Mouse (Mus musculus) forebrain, embryonic 15.5 days (tissue): Measurements from ENCODE around the gene Dop1a. TPM values are rescaled to one million over a fixed set of nuclear protein-coding genes. Genes with fewer than 3 reads are reported as not detected.

Source experiments
- ATAC-seq: fragments of 200-750 bp; cut with Nextera tagmentation; replicated peaks from 2 replicates; pipeline ENCODE4 v1.8.0; 2017; ENCODE audit warnings: mild to moderate bottlenecking, moderate TSS enrichment, moderate library complexity
- H3K27ac ChIP-seq: fragments of 300-500 bp; sonication (generic); replicated peaks from 2 replicates; pipeline ENCODE4 v1.5.1; 2015; ENCODE audit warnings: mild to moderate bottlenecking, inconsistent platforms
- H3K27me3 ChIP-seq: fragments of 300-500 bp; sonication (generic); 2 replicates; pipeline ENCODE4 v1.6.1; 2015; ENCODE audit warnings: inconsistent platforms
- H3K36me3 ChIP-seq: fragments of 300-500 bp; sonication (generic); 2 replicates; pipeline ENCODE4 v1.6.1; 2015; ENCODE audit warnings: mild to moderate bottlenecking, inconsistent platforms
- H3K4me1 ChIP-seq: fragments of 300-500 bp; sonication (generic); 2 replicates; pipeline ENCODE4 v1.6.1; 2015; ENCODE audit warnings: inconsistent platforms
- H3K4me2 ChIP-seq: fragments of 300-500 bp; sonication (generic); replicated peaks from 2 replicates; pipeline ENCODE4 v1.6.1; 2015; ENCODE audit warnings: mild to moderate bottlenecking, inconsistent platforms
- H3K4me3 ChIP-seq: fragments of 300-500 bp; sonication (generic); 2 replicates; pipeline ENCODE4 v1.5.1; 2015; ENCODE audit warnings: mild to moderate bottlenecking, inconsistent platforms
- H3K9ac ChIP-seq: fragments of 300-500 bp; sonication (generic); replicated peaks from 2 replicates; pipeline ENCODE4 v1.6.1; 2015; ENCODE audit warnings: mild to moderate bottlenecking, inconsistent platforms
- H3K9me3 ChIP-seq: fragments of 300-500 bp; sonication (generic); 2 replicates; pipeline ENCODE4 v1.6.1; 2016; ENCODE audit warnings: inconsistent platforms
- WGBS: fragments of 180-500 bp; shearing (Covaris S2); methylation state at CpG from one replicate; pipeline ENCODE4 v1.1.7; 2015; ENCODE audit warnings: mixed read lengths; 5-methylcytosine and 5-hydroxymethylcytosine counted together
- polyA plus RNA-seq: library from polyadenylated mRNA; unstranded; fragments of >200 nt; fragmentation: Nextera tagmentation; extraction: Ambion mirVana; gene quantifications from 2 replicates; pipeline ENCODE4 v1.2.1, GENCODE M21; 2015

The Dop1a gene
- polyA plus RNA-seq, 1 experiment from 2014 or later = 34.8 TPM

DNA sequence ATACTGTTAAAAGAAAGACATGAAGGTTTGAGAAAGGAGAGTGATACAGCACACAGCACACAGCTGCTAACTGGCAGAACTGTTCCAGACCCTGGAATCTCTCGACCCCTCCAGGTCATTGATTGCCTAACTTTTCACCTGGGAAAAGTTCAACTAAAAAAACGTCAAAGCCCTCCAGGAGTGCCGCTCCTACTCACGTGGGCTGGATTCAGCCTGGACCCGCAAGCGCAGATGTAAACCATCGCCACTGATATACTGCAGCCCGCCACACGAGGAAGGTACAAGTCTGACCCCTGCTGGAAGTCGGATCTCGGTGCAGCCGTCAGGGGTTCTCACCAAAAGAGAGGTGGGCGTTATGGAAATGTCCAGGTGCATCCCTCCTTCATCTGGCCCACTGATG, 15.3 kb upstream of the Dop1a start:
- Histone ChIP-seq H3K27me3 (0 out of 2 replicates have a peak, but pooled peaks cover 3% of the 10 kb centered on the region), H3K36me3 (no peaks in the 10 kb centered on the region), H3K9ac (no peak overlapping the region), H3K4me3 (peak overlapping the region; percentile 17; the same call in 1 of the 2 replicates), H3K27ac (no peak overlapping the region), H3K4me1 (peaks cover 12% of the 10 kb centered on the region; the same call in 1 of the 2 replicates), H3K4me2 (peak overlapping the region; percentile 40), H3K9me3 (no peaks in the 10 kb centered on the region)
- peak; percentile 81 for ATAC-seq
- under 1% methylated on average over 13 of the region's 13 CpGs for WGBS

DNA sequence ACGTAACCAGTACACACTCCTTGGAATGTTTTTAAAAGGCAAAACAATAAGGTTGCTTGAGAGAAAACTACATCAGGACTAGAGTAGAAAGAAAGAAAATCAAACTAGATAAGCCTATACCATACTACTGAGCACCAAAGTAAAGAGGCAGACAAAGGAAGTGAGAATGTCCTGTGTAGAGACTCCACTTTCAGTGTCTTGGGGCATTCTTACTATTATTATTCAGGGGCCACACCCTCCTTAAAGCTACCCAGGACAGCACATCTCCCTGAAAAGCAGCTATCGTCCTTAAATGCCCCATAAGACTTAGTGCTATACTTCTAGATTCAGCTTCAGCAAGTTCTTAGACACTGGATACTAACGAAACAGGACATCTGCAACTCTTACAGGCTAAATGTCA, 13.3 kb upstream of the Dop1a start:
- 88% methylated on average over 3 of the region's 3 CpGs for WGBS
- no peak for ATAC-seq

GRCm38 (mm10) chr9:86464151-86465105, 2.5 kb upstream of the Dop1a start, which contains the start of gene Ube2cbp:
Gene Ube2cbp (minus strand): TSS chr9:86464950.
- H3K36me3 ChIP-seq = no peaks in the 10 kb centered on the region
- peak within 1 kb of the TSS; percentile 88 for H3K27ac ChIP-seq
- peak within 1 kb of the TSS; percentile 51 for H3K4me2 ChIP-seq
- H3K4me3 ChIP-seq = peak within 1 kb of the TSS; percentile 66
- peak within 1 kb of the TSS; percentile 71 for H3K9ac ChIP-seq
- H3K4me1 ChIP-seq = peaks cover 19% of the 10 kb centered on the region
- peak; percentile 83 for ATAC-seq
- no peaks in the 10 kb centered on the region for H3K9me3 ChIP-seq
- 2% methylated on average over 70 of the region's 70 CpGs for WGBS
- H3K27me3 ChIP-seq = peaks cover 7% of the 10 kb centered on the region; the same call in 1 of the 2 replicates

More for the DNA sequence above, 13.3 kb upstream of the Dop1a start:
- Histone ChIP-seq H3K4me2 (no peak overlapping the region), H3K27me3 (0 out of 2 replicates have a peak, but pooled peaks cover 3% of the 10 kb centered on the region), H3K4me1 (peaks cover 12% of the 10 kb centered on the region; the same call in 1 of the 2 replicates), H3K4me3 (no peak overlapping the region), H3K9ac (no peak overlapping the region), H3K27ac (no peak overlapping the region), H3K36me3 (no peaks in the 10 kb centered on the region), H3K9me3 (no peaks in the 10 kb centered on the region)

DNA sequence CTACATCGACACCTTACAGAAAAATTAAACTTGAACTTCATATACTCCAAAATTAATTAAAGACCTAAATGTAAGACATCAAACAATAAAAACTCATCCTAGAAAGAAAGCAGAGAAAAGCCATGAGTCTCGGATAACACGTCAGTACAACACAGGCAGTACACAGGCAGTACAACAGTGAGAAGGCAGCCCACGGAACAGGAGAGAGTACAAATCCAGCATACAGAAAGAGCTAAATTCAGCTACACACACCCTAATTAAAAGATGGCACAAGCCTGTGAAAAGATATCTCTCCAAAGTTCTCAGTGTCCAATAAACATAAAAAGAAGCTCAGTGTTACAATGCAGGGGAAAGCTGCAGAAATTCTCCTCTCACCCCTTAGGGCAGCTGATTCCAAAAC, 9.0 kb downstream of the Dop1a start:
- WGBS = 89% methylated on average over 4 of the region's 4 CpGs
- ATAC-seq = no peak
- no peak overlapping the region for H3K27ac ChIP-seq
- no peak overlapping the region for H3K4me2 ChIP-seq
- H3K4me1 ChIP-seq = no peaks in the 10 kb centered on the region
- no peaks in the 10 kb centered on the region for H3K36me3 ChIP-seq
- H3K27me3 ChIP-seq = no peaks in the 10 kb centered on the region
- no peaks in the 10 kb centered on the region for H3K9me3 ChIP-seq
- no peak overlapping the region for H3K9ac ChIP-seq
- H3K4me3 ChIP-seq = no peak overlapping the region

GRCm38 (mm10) chr9:86476763-86477162, 9.8 kb downstream of the Dop1a start:
- H3K9ac ChIP-seq = no peak overlapping the region
- no peaks in the 10 kb centered on the region for H3K9me3 ChIP-seq
- ATAC-seq = no peak
- H3K4me2 ChIP-seq = no peak overlapping the region
- no peak overlapping the region for H3K4me3 ChIP-seq
- H3K4me1 ChIP-seq = no peaks in the 10 kb centered on the region
- no peak overlapping the region for H3K27ac ChIP-seq
- no peaks in the 10 kb centered on the region for H3K36me3 ChIP-seq
- 85% methylated on average over 5 of the region's 5 CpGs for WGBS
- H3K27me3 ChIP-seq = no peaks in the 10 kb centered on the region

DNA sequence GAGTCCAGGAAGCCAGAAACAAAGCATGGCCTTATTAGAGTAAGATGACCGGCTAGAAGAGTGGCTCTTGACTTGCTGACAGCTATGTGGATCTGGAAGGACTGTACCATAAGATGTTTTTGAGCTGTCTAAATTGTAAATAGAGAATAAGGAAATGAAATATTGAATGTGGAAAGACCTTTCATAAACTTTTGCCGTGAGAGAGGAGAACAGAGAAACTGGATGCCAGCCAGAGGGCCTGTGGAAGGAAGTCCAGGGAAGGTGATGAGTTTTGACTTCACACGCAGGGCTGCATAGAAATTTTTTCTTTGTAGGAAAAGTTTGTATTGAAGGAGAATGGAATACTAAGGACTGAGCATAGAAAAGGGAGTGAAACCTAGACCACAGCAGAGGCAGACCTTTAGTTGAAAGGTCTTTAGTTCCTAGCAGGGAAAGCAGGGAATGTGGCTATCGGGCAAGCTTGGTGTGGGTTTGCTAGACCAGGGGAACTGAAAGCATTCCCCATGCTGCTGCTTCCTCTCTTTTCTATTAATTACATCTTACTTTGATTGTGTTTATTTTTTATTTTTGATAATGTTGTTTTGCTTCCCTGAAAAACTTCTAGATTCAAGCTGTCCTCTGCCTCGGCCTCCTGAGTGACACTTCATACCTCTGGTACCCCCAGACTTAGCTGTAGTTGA, 11.6 kb downstream of the Dop1a start:
- Histone ChIP-seq H3K4me3 (no peak overlapping the region), H3K9me3 (no peaks in the 10 kb centered on the region), H3K4me1 (no peaks in the 10 kb centered on the region), H3K27ac (no peak overlapping the region), H3K4me2 (no peak overlapping the region), H3K36me3 (no peaks in the 10 kb centered on the region), H3K27me3 (no peaks in the 10 kb centered on the region), H3K9ac (no peak overlapping the region)
- no peak for ATAC-seq
- 81% methylated on average over 5 of the region's 5 CpGs for WGBS

DNA sequence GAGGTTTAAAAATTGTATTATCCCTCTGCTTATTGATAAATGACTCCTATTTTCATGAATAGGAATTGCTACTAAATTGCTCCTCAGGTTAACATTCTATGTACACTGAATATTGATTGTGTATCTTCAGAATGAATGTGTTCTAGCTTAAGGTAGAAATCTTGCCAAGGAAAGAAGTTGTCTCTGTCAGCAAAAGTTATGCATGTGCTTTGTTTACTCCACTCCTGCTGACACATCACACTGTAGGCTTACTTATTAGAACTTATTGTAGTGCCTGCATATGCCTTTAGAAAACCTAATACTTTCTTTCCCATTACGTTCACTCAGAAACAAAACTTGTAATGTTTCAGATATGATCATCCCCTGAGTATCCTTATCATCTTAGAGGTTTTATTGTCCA, 15.3 kb downstream of the Dop1a start:
- WGBS = 93% methylated on average over 1 of the region's 1 CpGs
- no peak for ATAC-seq
- Histone ChIP-seq H3K4me2 (no peak overlapping the region), H3K27me3 (no peaks in the 10 kb centered on the region), H3K27ac (no peak overlapping the region), H3K4me1 (no peaks in the 10 kb centered on the region), H3K9me3 (no peaks in the 10 kb centered on the region), H3K9ac (no peak overlapping the region), H3K36me3 (no peaks in the 10 kb centered on the region), H3K4me3 (no peak overlapping the region)

DNA sequence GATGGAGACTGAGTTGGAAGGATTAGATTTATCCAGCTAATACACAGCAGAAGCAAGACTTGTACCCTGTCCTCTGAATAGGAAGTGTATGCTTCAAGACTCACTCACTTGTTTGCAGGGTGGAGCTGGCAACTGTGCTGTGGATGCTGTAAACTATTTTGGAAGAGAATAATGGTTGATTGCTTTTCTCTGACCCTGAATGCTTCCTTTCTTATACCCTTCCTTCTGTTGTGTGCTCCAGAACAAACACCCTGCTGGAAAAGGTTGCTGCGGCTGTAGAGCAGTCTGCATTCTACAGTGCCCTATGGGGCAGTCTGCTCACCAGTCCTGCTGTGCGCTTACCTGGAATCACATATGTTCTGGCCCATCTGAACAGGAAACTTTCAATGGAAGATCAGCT, 24.8 kb downstream of the Dop1a start:
- Histone ChIP-seq H3K9ac (no peak overlapping the region), H3K4me1 (no peaks in the 10 kb centered on the region), H3K27me3 (no peaks in the 10 kb centered on the region), H3K36me3 (peaks cover 38% of the 10 kb centered on the region), H3K4me2 (no peak overlapping the region), H3K9me3 (no peaks in the 10 kb centered on the region), H3K4me3 (no peak overlapping the region), H3K27ac (no peak overlapping the region)
- no peak for ATAC-seq
- 87% methylated on average over 2 of the region's 2 CpGs for WGBS

DNA sequence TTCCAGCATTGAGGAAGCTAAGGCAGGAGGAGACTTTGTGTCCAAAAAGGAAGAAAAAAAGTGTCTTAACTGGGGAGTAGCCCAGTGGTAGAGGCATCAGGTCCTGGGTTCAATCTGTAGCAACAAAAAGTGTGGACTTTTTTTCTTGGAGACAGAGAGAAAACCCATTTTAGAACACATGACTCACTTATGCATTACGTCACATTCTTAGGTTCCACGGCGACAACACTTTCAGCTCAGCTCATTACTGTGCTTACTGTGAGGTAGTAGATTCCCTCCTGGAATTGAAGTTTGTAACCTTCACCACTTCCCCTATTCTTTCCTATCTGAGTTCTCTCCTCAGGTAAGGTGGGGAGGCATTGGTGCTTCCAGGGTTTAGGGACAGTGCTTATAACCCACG, 29.3 kb downstream of the Dop1a start:
- no peak overlapping the region for H3K27ac ChIP-seq
- H3K9me3 ChIP-seq = no peaks in the 10 kb centered on the region
- no peaks in the 10 kb centered on the region for H3K27me3 ChIP-seq
- no peak overlapping the region for H3K9ac ChIP-seq
- H3K4me2 ChIP-seq = no peak overlapping the region
- peaks cover 48% of the 10 kb centered on the region for H3K36me3 ChIP-seq
- no peaks in the 10 kb centered on the region for H3K4me1 ChIP-seq
- no peak overlapping the region for H3K4me3 ChIP-seq
- 91% methylated on average over 4 of the region's 4 CpGs for WGBS
- no peak for ATAC-seq

GRCm38 (mm10) chr9:86499083-86499482, 32.1 kb downstream of the Dop1a start:
- WGBS = 95% methylated on average over 3 of the region's 3 CpGs
- Histone ChIP-seq H3K4me3 (no peak overlapping the region), H3K4me1 (no peaks in the 10 kb centered on the region), H3K36me3 (peaks cover 44% of the 10 kb centered on the region), H3K9ac (no peak overlapping the region), H3K4me2 (no peak overlapping the region), H3K27ac (no peak overlapping the region), H3K9me3 (no peaks in the 10 kb centered on the region), H3K27me3 (no peaks in the 10 kb centered on the region)
- no peak for ATAC-seq

GRCm38 (mm10) chr9:86507437-86507836, 40.5 kb downstream of the Dop1a start:
- no peak for ATAC-seq
- H3K27ac ChIP-seq = no peak overlapping the region
- no peak overlapping the region for H3K4me2 ChIP-seq
- no peaks in the 10 kb centered on the region for H3K4me1 ChIP-seq
- H3K9ac ChIP-seq = no peak overlapping the region
- peaks cover 35% of the 10 kb centered on the region for H3K36me3 ChIP-seq
- no peaks in the 10 kb centered on the region for H3K27me3 ChIP-seq
- 85% methylated on average over 4 of the region's 4 CpGs for WGBS
- no peaks in the 10 kb centered on the region for H3K9me3 ChIP-seq
- H3K4me3 ChIP-seq = no peak overlapping the region

- H3K4me1 ChIP-seq = no peaks in the 10 kb centered on the region
- peaks cover 57% of the 10 kb centered on the region for H3K36me3 ChIP-seq
Observed at GRCm38 (mm10) chr9:86513733-86514132, 46.8 kb downstream of the Dop1a start.

More at GRCm38 (mm10) chr9:86513733-86514132, 46.8 kb downstream of the Dop1a start:
- no peaks in the 10 kb centered on the region for H3K27me3 ChIP-seq
- H3K27ac ChIP-seq = no peak overlapping the region
- 79% methylated on average over 5 of the region's 5 CpGs for WGBS
- H3K4me3 ChIP-seq = no peak overlapping the region
- H3K4me2 ChIP-seq = no peak overlapping the region
- no peak overlapping the region for H3K9ac ChIP-seq
- ATAC-seq = no peak
- H3K9me3 ChIP-seq = no peaks in the 10 kb centered on the region
